Mouse (Mus musculus): Measurements from ENCODE around the gene 5031439G07Rik. TPM values are rescaled to one million over a fixed set of nuclear protein-coding genes. Genes with fewer than 3 reads are reported as not detected.
"Not testable (repeated sequence)": the region's sequence is repeated elsewhere in the genome, so short reads cannot be mapped to it uniquely, and the experiment has no call there.

Gene 5031439G07Rik
- polyA plus RNA-seq (2016; fragmentation: Nextera tagmentation; extraction: Ambion mirVana) = 3.9 and 6.4 TPM in 2 replicates

DNA sequence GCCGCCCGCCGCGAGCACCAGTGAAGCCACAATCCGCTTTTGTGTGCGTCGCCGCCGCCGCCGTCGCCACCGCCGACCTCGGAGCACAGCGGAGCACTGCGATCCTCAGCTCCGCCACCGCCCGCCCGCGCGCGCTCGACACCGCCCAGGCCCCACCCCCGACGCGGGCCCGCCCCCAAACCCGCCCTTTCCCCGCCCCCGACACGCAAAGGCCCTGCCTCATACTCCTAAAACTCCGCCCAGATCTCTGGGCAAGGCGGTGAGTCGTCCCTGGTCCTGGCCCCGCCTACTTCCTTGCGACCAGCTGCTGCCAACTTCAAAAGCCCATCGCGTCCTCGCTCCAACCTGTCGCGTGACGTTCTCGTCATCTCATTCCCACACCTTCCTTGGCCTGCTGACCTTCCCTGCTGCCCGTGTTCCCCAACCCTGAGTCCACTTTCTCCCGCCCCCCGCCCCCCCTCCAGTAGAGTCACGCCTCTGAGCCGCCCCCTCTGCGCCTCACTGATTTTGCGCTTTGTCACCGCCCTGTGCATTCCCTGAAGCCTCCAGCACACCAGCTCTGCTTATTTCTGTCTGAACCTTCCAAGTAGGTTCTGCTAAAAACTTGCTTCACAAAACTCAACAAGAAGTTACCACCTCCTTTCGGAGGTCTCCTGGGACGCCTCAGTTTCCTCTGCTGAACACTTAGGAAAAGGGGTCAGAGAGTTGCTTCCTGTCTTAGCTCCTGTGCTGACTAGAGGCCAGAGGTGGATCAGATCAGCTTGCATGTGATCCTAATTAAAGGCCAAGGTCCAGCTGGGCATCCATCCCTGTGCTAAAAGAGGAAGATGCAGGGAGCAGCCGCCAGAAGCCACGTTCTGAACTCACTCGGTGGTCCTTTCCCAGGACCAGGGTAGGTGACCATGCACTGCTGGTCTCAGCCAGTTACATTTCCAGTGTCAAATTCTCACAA, at the start of gene 5031439G07Rik:
Gene 5031439G07Rik (minus strand): TSS at position 678 of the 952 bp plus-strand sequence.
- peak within 1 kb of the TSS; percentile 88 for H3K4me3 ChIP-seq
- no peaks in the 10 kb centered on the region for H3K9me3 ChIP-seq
- no peaks in the 10 kb centered on the region for H3K27me3 ChIP-seq (ENCODE audit: insufficient read depth, poor library complexity, severe bottlenecking)
- H3K27ac ChIP-seq = peak within 1 kb of the TSS; percentile 87
- peaks cover 23% of the 10 kb centered on the region for H3K4me1 ChIP-seq
- H3K36me3 ChIP-seq = no peaks in the 10 kb centered on the region
- WGBS = 2% methylated on average over 57 of the region's 59 CpGs
- DNase-seq (ENCODE audit: low spot score) = peak; percentile 97

DNA sequence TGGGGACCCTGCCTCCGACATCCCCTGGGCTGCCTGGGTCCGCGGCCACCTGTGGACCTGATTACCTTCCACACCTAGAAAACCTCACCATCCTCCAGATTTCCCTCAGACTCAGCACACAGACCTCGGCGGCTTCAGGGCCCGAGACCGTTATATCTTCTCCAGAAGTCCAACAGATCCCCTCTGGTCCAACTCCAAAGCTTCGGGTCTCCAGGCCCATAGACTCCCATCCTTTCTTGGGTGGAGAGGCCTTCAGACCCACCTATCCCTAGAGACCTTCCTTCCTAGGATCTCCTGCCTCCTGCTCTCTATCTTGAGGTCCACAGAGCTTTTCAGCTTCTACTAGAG, 49.0 kb upstream of the 5031439G07Rik start:
- Histone ChIP-seq H3K4me1 (peaks cover 32% of the 10 kb centered on the region), H3K4me3 (peak overlapping the region; percentile 78), H3K27me3 (ENCODE audit: insufficient read depth, poor library complexity, severe bottlenecking) (peaks cover 22% of the 10 kb centered on the region), H3K27ac (peak overlapping the region; percentile 90), H3K9me3 (no peaks in the 10 kb centered on the region), H3K36me3 (no peaks in the 10 kb centered on the region)
- WGBS = 8% methylated on average over 8 of the region's 8 CpGs
- no peak for DNase-seq (ENCODE audit: low spot score)

DNA sequence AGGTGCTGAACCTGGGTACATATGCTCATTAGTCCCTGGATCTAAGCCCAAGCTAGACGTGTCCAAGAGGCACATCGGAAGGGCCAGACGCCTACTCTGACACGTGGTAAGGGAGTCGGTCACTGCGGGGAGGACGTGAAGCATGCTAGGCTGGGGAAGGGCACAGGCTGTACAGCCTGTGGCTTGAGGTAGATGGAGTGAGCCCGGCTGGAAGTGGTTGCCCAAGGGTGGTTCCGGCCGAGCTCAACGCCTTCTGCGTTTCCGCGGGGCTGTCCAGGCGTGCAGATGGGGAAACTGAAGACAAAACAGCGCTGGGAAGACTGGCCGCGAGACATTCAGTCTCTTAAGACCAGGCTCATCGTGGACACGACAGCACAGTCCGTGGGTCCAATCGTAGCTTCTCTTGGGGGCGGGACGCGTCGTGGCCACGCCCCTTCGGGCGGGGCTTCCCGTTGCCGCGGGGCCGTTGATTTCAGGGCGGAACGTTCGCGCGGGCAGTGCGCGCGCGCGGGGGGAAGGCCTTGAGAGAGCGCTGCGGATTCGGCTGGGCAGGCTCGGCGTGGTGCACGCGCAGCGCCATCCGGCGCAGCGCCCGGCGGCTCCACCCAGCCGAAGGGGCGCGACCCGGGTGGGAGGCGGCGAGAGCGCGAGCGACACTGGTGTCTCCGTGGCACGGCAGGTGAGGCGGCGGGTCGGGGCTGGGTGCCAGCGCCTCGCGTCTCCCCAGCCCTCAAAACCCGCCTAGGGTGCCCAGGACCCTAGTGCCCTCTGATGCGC, 48.4 kb upstream of the 5031439G07Rik start:
- Histone ChIP-seq H3K36me3 (no peaks in the 10 kb centered on the region), H3K27me3 (ENCODE audit: insufficient read depth, poor library complexity, severe bottlenecking) (peaks cover 22% of the 10 kb centered on the region), H3K9me3 (no peaks in the 10 kb centered on the region), H3K4me3 (peak overlapping the region; percentile 78), H3K27ac (peak overlapping the region; percentile 90), H3K4me1 (peaks cover 27% of the 10 kb centered on the region)
- DNase-seq (ENCODE audit: low spot score) = peak; percentile 97
- WGBS = under 1% methylated on average over 75 of the region's 75 CpGs

DNA sequence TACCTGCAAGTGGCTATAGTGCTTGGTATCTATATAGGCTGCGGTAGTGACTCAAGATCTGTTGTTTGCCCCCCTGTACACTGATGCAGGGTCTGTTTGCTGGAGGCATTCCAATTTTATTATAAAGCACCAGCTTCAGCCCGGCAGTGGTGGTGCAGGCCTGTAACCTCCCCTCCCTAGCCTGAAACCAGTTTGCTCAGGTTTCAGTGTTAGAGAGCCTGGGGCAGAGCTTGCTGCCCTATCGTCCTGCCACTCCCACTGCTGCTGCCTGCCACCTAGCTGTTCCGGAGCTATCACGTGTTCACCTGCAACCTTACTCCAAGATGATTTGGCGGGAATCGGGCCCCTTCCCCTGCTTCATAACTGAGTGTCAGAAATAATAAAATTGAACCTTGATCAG, 45.6 kb upstream of the 5031439G07Rik start:
- DNase-seq (ENCODE audit: low spot score); H3K9me3 ChIP-seq; H3K27ac ChIP-seq; H3K4me3 ChIP-seq; H3K36me3 ChIP-seq: not testable (repeated sequence)
- H3K27me3 ChIP-seq (ENCODE audit: insufficient read depth, poor library complexity, severe bottlenecking) = peaks cover 22% of the 10 kb centered on the region
- WGBS = 40% methylated on average over 7 of the region's 7 CpGs
- H3K4me1 ChIP-seq = peaks cover 20% of the 10 kb centered on the region

DNA sequence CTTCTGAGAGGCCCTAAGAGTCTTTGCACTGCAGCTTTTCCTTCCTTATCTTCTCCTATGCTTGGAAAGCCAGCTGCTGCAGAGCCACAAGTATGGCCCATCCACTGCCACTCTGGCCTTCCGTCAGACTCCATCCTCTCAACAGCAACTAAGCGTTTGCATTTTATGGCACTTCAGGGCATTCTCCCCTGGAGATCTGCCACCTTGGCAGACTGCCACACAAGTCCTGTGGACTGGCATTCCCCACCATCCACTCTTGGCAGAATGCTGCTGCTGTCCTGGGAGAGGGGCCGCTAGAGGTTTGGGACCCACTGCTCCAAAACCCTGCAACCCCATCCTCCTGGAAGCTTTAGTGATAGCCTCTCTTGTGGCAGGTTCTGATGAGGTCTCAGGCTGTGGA, 43.5 kb upstream of the 5031439G07Rik start:
- no peak for DNase-seq (ENCODE audit: low spot score)
- Histone ChIP-seq H3K4me1 (0 out of 2 replicates have a peak, but pooled peaks cover 4% of the 10 kb centered on the region), H3K27me3 (ENCODE audit: insufficient read depth, poor library complexity, severe bottlenecking) (peaks cover 22% of the 10 kb centered on the region), H3K9me3 (no peaks in the 10 kb centered on the region), H3K36me3 (no peaks in the 10 kb centered on the region), H3K27ac (no peak overlapping the region), H3K4me3 (no peak overlapping the region)
- WGBS = 89% methylated on average over 3 of the region's 3 CpGs

DNA sequence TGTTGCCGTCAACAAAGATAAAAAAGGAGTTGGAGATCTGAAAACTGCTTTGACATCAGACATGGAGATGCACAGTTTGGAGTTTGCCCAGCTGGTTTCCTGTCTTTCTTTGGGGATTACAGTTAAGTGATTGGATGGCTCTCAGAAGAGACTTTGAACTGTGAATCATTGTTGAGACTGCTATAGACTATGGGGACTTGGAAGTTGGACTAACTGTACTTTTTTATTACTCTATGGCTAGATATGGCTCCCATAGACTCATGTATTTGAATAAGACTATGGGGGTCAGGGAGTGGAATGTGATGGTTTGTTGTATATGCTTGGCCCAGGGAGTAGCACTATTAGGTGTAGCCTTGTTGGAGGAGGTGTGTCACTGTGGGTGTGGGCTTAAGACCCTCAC, 42.3 kb upstream of the 5031439G07Rik start:
- H3K27ac ChIP-seq; DNase-seq (ENCODE audit: low spot score); H3K36me3 ChIP-seq; H3K4me1 ChIP-seq; H3K4me3 ChIP-seq; H3K9me3 ChIP-seq: not testable (repeated sequence)
- WGBS = 34% methylated on average over 1 of the region's 1 CpGs
- peaks cover 16% of the 10 kb centered on the region for H3K27me3 ChIP-seq (ENCODE audit: insufficient read depth, poor library complexity, severe bottlenecking)

DNA sequence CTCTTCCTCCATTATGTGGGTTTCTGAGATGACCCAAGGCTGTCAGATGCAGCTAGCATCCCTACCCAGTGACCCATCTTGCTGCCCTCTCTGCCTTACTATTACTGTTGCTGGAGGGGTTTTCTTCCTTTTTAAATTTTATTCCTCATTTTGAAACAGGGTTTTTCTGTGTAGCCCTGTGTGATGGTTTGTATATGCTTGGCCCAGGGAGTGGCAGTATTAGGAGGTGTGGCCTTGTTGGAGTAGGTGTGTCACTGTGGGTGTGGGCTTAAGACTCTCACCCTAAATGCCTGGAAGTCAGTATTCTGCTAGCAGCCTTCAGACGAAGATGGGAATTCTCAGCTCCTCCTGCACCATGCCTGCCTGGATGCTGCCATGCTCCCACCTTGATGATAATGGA, 40.3 kb upstream of the 5031439G07Rik start, which contains the start of gene Fam118a:
Gene Fam118a (plus strand): TSS at position 301 of the 400 bp plus-strand sequence.
- H3K9me3 ChIP-seq; H3K4me1 ChIP-seq; H3K4me3 ChIP-seq; H3K27ac ChIP-seq; H3K36me3 ChIP-seq; H3K27me3 ChIP-seq (ENCODE audit: insufficient read depth, poor library complexity, severe bottlenecking); DNase-seq (ENCODE audit: low spot score): not testable (repeated sequence)
- whole genome bisulfite sequencing = 34% methylated on average over 1 of the region's 1 CpGs

DNA sequence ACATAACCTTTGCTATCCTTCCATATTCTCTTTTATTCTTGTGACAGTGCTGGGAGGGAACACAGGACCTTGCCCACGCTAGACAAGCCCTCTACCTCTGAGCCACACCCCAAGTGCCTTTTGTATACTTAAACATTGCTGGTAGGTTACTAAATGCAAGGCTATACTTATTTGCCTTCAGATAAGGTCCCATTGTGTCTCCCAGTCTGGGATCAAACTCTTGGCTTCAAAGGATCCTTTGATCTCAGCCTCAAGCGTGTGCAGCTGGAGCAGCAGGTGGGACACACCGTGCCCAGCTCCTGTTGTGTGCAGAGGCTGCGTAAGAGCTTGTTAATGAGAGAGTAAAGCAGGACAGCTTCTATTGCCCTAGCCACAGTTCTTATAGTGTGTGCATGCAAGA, 39.4 kb upstream of the 5031439G07Rik start:
- no peak for DNase-seq (ENCODE audit: low spot score)

DNA sequence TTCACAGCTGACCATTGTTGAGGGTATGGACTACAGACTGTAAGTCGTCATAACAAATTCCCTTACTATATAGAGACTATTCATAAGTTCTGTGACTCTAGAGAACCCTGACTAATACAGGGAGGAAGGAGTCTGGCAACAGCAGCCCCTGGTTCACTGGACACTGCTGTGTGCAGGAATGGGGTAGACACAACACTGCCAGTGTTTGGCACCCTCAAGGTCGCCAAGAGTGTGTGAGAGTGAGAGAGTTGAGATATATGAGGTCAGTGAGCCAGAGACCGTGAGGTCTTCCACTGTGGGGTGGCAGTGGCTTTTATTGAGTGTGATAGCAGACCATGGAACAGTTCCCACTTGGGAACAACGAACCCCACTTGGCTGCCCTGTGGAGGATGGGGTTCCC, 37.8 kb upstream of the 5031439G07Rik start:
- no peaks in the 10 kb centered on the region for H3K4me1 ChIP-seq
- no peak overlapping the region for H3K4me3 ChIP-seq
- 82% methylated on average over 4 of the region's 4 CpGs for WGBS
- H3K9me3 ChIP-seq = no peaks in the 10 kb centered on the region
- DNase-seq (ENCODE audit: low spot score) = no peak
- H3K27ac ChIP-seq = no peak overlapping the region
- no peaks in the 10 kb centered on the region for H3K36me3 ChIP-seq
- H3K27me3 ChIP-seq (ENCODE audit: insufficient read depth, poor library complexity, severe bottlenecking) = 0 out of 2 replicates have a peak, but pooled peaks cover 13% of the 10 kb centered on the region

More for the DNA sequence above, 39.4 kb upstream of the 5031439G07Rik start:
- no peaks in the 10 kb centered on the region for H3K4me1 ChIP-seq
- H3K9me3 ChIP-seq = no peaks in the 10 kb centered on the region
- WGBS = 67% methylated on average over 4 of the region's 4 CpGs
- no peak overlapping the region for H3K27ac ChIP-seq
- H3K27me3 ChIP-seq (ENCODE audit: insufficient read depth, poor library complexity, severe bottlenecking) = 0 out of 2 replicates have a peak, but pooled peaks cover 5% of the 10 kb centered on the region
- H3K4me3 ChIP-seq = no peak overlapping the region
- H3K36me3 ChIP-seq = no peaks in the 10 kb centered on the region

DNA sequence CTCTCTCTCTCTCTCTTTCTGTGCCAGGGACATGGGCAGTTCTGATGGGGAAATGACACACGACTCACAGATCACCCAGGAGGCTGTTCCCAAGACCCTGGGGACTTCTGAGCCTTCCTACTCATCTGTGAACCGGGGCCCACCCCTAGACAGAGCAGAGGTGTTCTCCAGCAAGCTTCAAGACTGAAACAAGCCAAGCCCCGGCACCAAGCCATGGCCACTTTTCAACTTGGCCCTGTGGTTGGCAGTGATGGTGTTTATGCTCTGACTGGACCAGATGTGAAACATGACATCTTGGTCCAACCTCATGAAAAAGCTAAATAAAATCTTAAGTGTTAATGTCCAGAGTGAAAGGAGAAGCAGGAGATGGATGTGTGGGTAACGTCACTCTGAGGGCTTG, 33.9 kb upstream of the 5031439G07Rik start:
- H3K27me3 ChIP-seq (ENCODE audit: insufficient read depth, poor library complexity, severe bottlenecking) = peaks cover 41% of the 10 kb centered on the region

DNA sequence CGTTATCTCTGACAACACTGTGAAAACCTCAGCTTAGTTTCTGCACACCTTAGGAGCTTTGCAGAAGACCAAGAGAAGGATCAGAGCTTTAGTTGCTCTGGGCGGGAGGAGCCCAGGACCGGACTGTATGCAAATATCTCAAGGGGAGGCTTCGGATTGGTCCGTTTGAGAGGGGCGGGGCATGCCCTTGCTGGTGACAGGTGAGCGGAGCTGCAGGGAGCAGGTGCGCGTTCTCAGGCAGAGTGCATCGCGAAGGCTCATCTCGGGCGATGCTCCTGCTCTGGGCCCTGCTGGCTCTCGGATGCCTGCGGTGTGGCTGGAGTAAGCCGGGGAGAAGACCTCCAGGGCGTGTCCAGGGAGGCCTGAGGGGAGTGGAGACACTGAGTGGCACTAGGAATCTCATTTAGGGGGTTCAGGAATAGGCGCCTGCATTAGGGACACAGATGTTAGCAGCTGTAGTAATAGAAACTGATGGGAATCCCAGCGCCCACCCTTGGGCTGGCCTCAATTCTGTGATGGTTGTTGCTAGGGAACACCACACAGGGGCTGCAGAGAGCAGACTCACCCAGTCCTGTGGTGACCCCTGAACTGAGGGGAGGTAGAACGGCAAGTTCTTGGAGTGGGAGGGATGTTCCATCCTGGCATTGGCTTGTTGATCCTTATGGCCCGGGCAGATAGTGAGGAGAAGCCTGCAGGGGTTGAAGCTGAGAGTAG, 28.8 kb upstream of the 5031439G07Rik start, which contains the start of gene Upk3a:
Gene Upk3a (plus strand): TSS at position 191 of the 714 bp plus-strand sequence.
- Histone ChIP-seq H3K27ac (peak within 1 kb of the TSS; percentile 17; the same call in 1 of the 2 replicates), H3K4me1 (peaks cover 30% of the 10 kb centered on the region), H3K9me3 (no peaks in the 10 kb centered on the region), H3K4me3 (peak within 1 kb of the TSS; percentile 19), H3K27me3 (ENCODE audit: insufficient read depth, poor library complexity, severe bottlenecking) (peaks cover 50% of the 10 kb centered on the region), H3K36me3 (no peaks in the 10 kb centered on the region)
- WGBS = 10% methylated on average over 21 of the region's 21 CpGs
- DNase-seq (ENCODE audit: low spot score) = no peak

More for the DNA sequence above, 33.9 kb upstream of the 5031439G07Rik start:
- H3K36me3 ChIP-seq = no peaks in the 10 kb centered on the region
- DNase-seq (ENCODE audit: low spot score) = no peak
- no peak overlapping the region for H3K27ac ChIP-seq
- H3K4me3 ChIP-seq = no peak overlapping the region
- peaks cover 4% of the 10 kb centered on the region for H3K4me1 ChIP-seq
- 74% methylated on average over 4 of the region's 4 CpGs for WGBS
- no peaks in the 10 kb centered on the region for H3K9me3 ChIP-seq

DNA sequence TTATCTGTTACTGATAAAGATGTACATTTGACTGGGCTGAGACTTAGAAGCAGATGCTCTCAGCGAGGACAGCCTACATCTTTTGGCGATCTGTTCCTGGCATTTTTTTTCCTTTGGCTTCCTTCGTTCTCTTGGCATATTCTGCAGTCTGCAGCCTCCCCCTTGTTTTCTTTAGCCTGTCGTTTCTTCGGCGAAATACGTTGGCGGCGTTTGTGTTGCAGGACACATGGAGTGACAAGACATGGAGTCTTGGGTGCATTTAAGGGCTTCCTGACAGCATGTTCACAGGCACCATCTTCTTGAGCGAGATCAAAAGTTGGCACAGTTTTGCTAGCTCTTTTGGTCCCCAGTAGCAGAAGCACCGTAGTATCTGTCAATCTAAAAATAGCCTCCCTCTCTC, 27.4 kb upstream of the 5031439G07Rik start:
- no peaks in the 10 kb centered on the region for H3K36me3 ChIP-seq
- 63% methylated on average over 11 of the region's 11 CpGs for WGBS

More for the DNA sequence above, 27.4 kb upstream of the 5031439G07Rik start:
- DNase-seq (ENCODE audit: low spot score) = no peak
- no peaks in the 10 kb centered on the region for H3K9me3 ChIP-seq
- peaks cover 38% of the 10 kb centered on the region for H3K27me3 ChIP-seq (ENCODE audit: insufficient read depth, poor library complexity, severe bottlenecking)
- peaks cover 35% of the 10 kb centered on the region for H3K4me1 ChIP-seq
- no peak overlapping the region for H3K27ac ChIP-seq
- H3K4me3 ChIP-seq = no peak overlapping the region

Measured in heart, embryonic 10.5 days (tissue).